Mouse (Mus musculus) liver, embryonic 14.5 days (tissue): ENCODE results near the gene Igf2bp2. TPM values are rescaled to one million over a fixed set of nuclear protein-coding genes. Genes with fewer than 3 reads are reported as not detected.

Experiments
- ATAC-seq: fragments of 200-750 bp; cut with Nextera tagmentation; 2 replicates; pipeline ENCODE4 v1.8.0; 2017; ENCODE audit warnings: moderate number of reproducible peaks, mild to moderate bottlenecking, moderate library complexity; ENCODE audit not compliant: insufficient read depth
- DNase-seq, 3 experiments: peaks; one replicate each; pipeline ENCODE4 v3.0.0-alpha.2; 2012 to 2013; ENCODE audit warnings: low read depth in 3 of 3, low spot score in 3 of 3
- H3K27ac ChIP-seq: fragments of 300-500 bp; sonication (generic); 2 replicates; pipeline ENCODE4 v1.5.1; 2014; ENCODE audit warnings: moderate library complexity, mild to moderate bottlenecking, control low read depth, inconsistent platforms
- H3K27me3 ChIP-seq: fragments of 300-500 bp; sonication (generic); 2 replicates; pipeline ENCODE4 v1.6.1; 2014; ENCODE audit warnings: mild to moderate bottlenecking, low read length, moderate library complexity; ENCODE audit not compliant: control insufficient read depth, insufficient read depth
- H3K36me3 ChIP-seq: fragments of 300-500 bp; sonication (generic); replicated peaks from 2 replicates; pipeline ENCODE4 v1.6.1; 2014; ENCODE audit warnings: low read depth; ENCODE audit not compliant: control insufficient read depth, insufficient read depth
- H3K4me1 ChIP-seq, 2 experiments: fragments of 200-500 bp in 1 of 2; fragments of 300-500 bp in 1 of 2; sonication (generic) in 1 of 2; replicated peaks; 2 replicates each; pipeline ENCODE4 v1.6.1; 2012 to 2014; ENCODE audit warnings: antibody characterized with exemption in 1 of 2, inconsistent platforms in 1 of 2, low read length in 1 of 2; ENCODE audit not compliant: control insufficient read depth in 2 of 2, insufficient read depth in 2 of 2
- H3K4me2 ChIP-seq: fragments of 300-500 bp; sonication (generic); 2 replicates; pipeline ENCODE4 v1.6.1; 2014; ENCODE audit warnings: low read depth, mild to moderate bottlenecking, control low read depth, moderate library complexity
- H3K4me3 ChIP-seq, 2 experiments: fragments of 200-500 bp in 1 of 2; fragments of 300-500 bp in 1 of 2; sonication (generic) in 1 of 2; 2 replicates each; pipeline ENCODE4 v1.5.1; 2012 to 2014; ENCODE audit warnings: low read depth in 2 of 2, low read length in 2 of 2, mild to moderate bottlenecking in 2 of 2, control low read depth in 1 of 2, inconsistent platforms in 1 of 2, moderate library complexity in 1 of 2; ENCODE audit not compliant: insufficient read depth in 1 of 2
- H3K9ac ChIP-seq: fragments of 300-500 bp; sonication (generic); replicated peaks from 2 replicates; pipeline ENCODE4 v1.6.1; 2014; ENCODE audit warnings: mild to moderate bottlenecking, control low read depth, moderate library complexity
- H3K9me3 ChIP-seq: fragments of 300-500 bp; sonication (generic); 2 replicates; pipeline ENCODE4 v1.6.1; 2016; ENCODE audit warnings: low read length, mixed read lengths; ENCODE audit not compliant: control insufficient read depth
- CTCF ChIP-seq: IDR thresholded peaks from 2 replicates; pipeline ENCODE4 v1.5.1; 2016; ENCODE audit warnings: antibody characterized with exemption, low read depth, control low read depth
- EP300 ChIP-seq: IDR thresholded peaks from 2 replicates; pipeline ENCODE4 v1.6.1; 2016; ENCODE audit warnings: antibody characterized with exemption, low read depth
- WGBS: fragments of 180-500 bp; shearing (Covaris S2); extraction: QIAGEN DNeasy Blood & Tissue Kit; methylation state at CpG from one replicate; pipeline ENCODE4 v1.1.7; 2014; ENCODE audit not compliant: insufficient replicate concordance; 5-methylcytosine and 5-hydroxymethylcytosine counted together
- polyA plus RNA-seq, 2 experiments: library from polyadenylated mRNA; depleted of rRNA in 1 of 2; stranded (reverse) in 1 of 2; unstranded in 1 of 2; fragments of >200 nt; fragmentation: Nextera tagmentation in 1 of 2; extraction: Ambion mirVana in 1 of 2; gene quantifications; 2 replicates each; pipeline versions ENCODE4 v1.2.1 to v1.2.3; 2012 to 2014

Igf2bp2 gene
- polyA plus RNA-seq, 2 experiments, result 3.7 to 7.3 TPM

GRCm38 (mm10) chr16:22062284-22062683, 100.8 kb downstream of the Igf2bp2 start:
- 18% methylated on average over 4 of the region's 4 CpGs for WGBS
- Histone ChIP-seq H3K4me2 (no peak overlapping the region), H3K4me3 (no peak overlapping the region), H3K4me1 (no peaks in the 10 kb centered on the region), H3K9ac (no peak overlapping the region), H3K9me3 (no peaks in the 10 kb centered on the region), H3K27me3 (no peaks in the 10 kb centered on the region), H3K27ac (no peak overlapping the region), H3K36me3 (no peaks in the 10 kb centered on the region)
- DNase-seq (no peak), ATAC-seq (no peak)
- TF ChIP-seq CTCF (no peak), EP300 (no peak)

- H3K27me3 ChIP-seq, result no peaks in the 10 kb centered on the region
- H3K9ac ChIP-seq, result no peak overlapping the region
- 22% methylated on average over 14 of the region's 14 CpGs for whole genome bisulfite sequencing
- H3K4me2 ChIP-seq, result no peak overlapping the region
- TF ChIP-seq EP300 (no peak), CTCF (no peak)
- H3K36me3 ChIP-seq, result no peaks in the 10 kb centered on the region
- H3K4me3 ChIP-seq, result no peak overlapping the region
- no peak for DNase-seq
- no peak for ATAC-seq
- no peak overlapping the region for H3K27ac ChIP-seq
- H3K4me1 ChIP-seq, result no peaks in the 10 kb centered on the region
- no peaks in the 10 kb centered on the region for H3K9me3 ChIP-seq
Measured at GRCm38 (mm10) chr16:22061555-22062160, 101.4 kb downstream of the Igf2bp2 start.

- H3K9me3 ChIP-seq, result no peaks in the 10 kb centered on the region
- H3K4me1 ChIP-seq, result no peaks in the 10 kb centered on the region
- ATAC-seq (no peak), DNase-seq (no peak)
- no peak overlapping the region for H3K9ac ChIP-seq
- no peak overlapping the region for H3K4me2 ChIP-seq
- no peaks in the 10 kb centered on the region for H3K27me3 ChIP-seq
- H3K4me3 ChIP-seq, result no peak overlapping the region
- 78% methylated on average over 10 of the region's 10 CpGs for WGBS
- no peaks in the 10 kb centered on the region for H3K36me3 ChIP-seq
- TF ChIP-seq CTCF, result no peak
- no peak overlapping the region for H3K27ac ChIP-seq
Measured at GRCm38 (mm10) chr16:22060416-22060815, 102.7 kb downstream of the Igf2bp2 start.

GRCm38 (mm10) chr16:22058871-22059270, 104.2 kb downstream of the Igf2bp2 start:
- WGBS, result 81% methylated on average over 7 of the region's 7 CpGs
- H3K4me1 ChIP-seq, result no peaks in the 10 kb centered on the region
- H3K9me3 ChIP-seq, result no peaks in the 10 kb centered on the region
- H3K4me3 ChIP-seq, result no peak overlapping the region
- DNase-seq (no peak), ATAC-seq (no peak)
- TF ChIP-seq EP300 (no peak), CTCF (no peak)
- no peak overlapping the region for H3K9ac ChIP-seq
- no peak overlapping the region for H3K4me2 ChIP-seq
- H3K27me3 ChIP-seq, result no peaks in the 10 kb centered on the region
- no peak overlapping the region for H3K27ac ChIP-seq
- H3K36me3 ChIP-seq, result no peaks in the 10 kb centered on the region

- H3K9me3 ChIP-seq, result no peaks in the 10 kb centered on the region
- no peaks in the 10 kb centered on the region for H3K27me3 ChIP-seq
- DNase-seq (peak; percentile 26 to 34 (median 28)), ATAC-seq (peak; percentile 84)
- H3K4me1 ChIP-seq, result no peaks in the 10 kb centered on the region
- no peak overlapping the region for H3K9ac ChIP-seq
- no peak overlapping the region for H3K27ac ChIP-seq
- H3K4me3 ChIP-seq, result no peak overlapping the region
- TF ChIP-seq EP300 (no peak), CTCF (no peak)
- H3K4me2 ChIP-seq, result no peak overlapping the region
- 29% methylated on average over 6 of the region's 6 CpGs for WGBS
- no peaks in the 10 kb centered on the region for H3K36me3 ChIP-seq
Measured at GRCm38 (mm10) chr16:22057498-22057897, 105.6 kb downstream of the Igf2bp2 start.
